Mouse (Mus musculus) kidney, adult 8-10 months (tissue): ENCODE measurements at regions not wholly inside any gene's neighbourhood (a gene's known extent, or its start where the extent isn't known, plus 50 kb on each side); places are given as distances from the start of the nearest gene placed in this dataset.

Source experiments
- DNase-seq, 2 experiments: peaks; one replicate each; pipeline ENCODE4 v3.0.0; 2022

DNA sequence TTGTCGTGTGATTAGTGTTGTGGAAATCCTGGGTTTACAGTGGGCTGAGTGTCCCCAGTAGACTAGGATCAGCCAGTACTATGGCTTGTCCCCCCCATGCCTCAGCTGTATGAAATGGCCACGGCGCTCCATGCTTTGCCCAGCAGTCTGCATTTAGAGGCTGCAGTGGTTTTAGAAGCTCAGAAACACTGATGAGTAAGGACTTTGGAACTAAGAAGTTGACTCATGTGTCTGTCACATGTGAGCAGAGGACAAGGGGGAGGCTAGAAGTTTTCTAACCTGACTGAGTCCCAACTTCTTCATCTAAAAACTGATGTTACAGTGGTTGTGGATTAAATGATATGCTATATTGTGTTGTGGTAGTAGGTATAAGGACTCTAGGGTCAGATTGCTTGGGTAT lies 371.5 kb downstream of the Bckdhb start:
- DNase-seq, result no peak

DNA sequence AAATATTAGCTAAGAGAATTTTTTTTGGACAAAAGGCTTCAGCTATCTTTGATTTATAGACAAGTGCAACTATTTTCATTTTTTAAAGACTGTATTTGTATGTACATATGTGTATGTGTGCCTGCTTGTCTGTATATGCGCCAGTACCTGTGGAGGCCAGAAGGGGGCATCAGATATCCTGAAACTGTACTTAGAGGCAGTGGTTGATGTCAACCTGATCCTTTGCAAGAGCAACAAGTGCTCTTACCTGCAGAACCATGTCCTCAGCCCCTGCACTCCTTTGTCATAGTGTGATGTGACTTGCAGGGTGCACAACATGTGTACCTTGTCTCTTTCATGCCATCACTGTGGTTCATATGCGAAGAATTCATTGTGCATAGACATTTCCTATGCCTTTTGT lies 379.5 kb downstream of the Bckdhb start:
- peak in 1 of 2 experiments; percentile 10 for DNase-seq

DNA sequence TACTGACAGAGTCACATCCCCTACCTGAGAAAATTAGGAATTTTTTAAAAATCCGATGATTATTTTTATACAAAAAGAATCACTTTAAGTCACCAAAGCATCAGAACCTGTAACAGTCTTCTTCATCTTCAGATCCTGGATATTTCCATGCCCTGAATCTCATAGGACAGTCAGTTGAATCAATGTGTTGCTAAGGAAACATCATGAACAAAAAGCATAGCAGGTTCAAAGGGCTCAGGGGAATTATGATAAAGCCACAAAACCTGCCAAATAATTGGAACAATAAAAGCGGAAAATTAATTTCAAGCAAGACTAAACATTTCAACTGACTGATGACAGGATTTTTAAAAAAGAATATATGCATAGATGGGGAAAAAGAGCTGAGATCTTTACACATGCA lies 393.9 kb downstream of the Bckdhb start:
- no peak for DNase-seq

DNA sequence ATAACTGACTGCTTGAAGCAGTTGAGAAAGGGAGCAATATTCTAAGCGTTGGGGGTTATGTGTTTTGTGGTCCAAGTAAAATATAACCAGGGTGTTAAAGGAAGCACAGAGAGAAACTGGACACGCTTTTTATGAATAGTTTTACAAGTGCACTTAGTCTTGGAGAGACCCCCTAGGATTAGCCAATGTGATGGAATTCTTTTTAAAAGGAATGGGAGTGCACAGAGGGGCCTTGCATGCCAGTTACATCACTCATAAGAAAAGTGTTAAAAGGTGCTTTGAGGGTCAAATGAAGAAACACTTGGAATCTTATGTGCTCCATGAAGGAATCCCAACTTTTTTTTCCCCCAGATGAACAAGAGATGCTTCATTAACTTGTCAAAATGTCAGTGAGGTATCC lies 394.4 kb downstream of the Bckdhb start:
- no peak for DNase-seq

DNA sequence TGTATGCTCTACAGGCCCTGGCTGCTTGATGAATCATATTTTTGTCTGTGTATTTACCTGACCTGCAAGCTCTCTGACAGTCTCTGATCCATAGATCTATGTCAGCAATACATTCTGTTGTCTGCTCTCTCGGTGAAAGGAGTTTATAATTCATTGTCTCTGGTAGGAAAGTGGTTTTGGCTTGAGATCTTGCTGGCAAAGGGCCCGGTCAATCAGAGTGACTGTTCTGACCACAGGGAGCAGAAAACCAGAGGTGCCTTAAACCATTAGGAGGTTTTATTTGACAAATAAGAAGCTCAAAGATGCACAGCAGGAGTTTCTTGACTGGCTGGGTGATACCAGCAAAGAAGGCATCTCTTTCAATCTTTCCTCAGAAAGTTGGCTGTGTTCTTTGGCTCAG lies 398.2 kb downstream of the Bckdhb start:
- no peak for DNase-seq

DNA sequence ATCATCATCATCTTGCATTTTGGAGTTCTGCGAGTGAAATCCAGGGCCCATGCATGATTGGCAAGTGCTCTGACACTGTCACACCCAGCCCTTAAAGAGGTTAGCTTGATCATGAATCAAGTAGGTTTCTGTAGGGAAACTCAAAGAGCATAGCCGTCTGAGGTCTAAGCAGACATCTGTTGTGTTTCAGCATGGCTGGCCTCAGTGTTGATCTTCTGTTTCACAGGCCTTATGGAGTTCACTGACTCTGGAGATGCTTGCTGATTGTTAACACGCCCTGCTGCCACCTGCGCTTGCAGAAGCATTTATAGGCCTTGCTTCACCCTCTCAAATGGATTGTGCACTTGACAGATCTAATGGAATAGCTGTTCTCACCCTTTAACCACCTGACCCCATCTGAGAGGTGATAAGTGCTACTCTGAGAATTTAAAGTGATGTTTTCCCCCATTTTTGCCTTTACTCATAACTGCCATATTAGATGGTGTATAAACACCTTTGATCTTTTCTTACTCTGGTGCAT lies 406.2 kb downstream of the Bckdhb start:
- DNase-seq, result no peak

DNA sequence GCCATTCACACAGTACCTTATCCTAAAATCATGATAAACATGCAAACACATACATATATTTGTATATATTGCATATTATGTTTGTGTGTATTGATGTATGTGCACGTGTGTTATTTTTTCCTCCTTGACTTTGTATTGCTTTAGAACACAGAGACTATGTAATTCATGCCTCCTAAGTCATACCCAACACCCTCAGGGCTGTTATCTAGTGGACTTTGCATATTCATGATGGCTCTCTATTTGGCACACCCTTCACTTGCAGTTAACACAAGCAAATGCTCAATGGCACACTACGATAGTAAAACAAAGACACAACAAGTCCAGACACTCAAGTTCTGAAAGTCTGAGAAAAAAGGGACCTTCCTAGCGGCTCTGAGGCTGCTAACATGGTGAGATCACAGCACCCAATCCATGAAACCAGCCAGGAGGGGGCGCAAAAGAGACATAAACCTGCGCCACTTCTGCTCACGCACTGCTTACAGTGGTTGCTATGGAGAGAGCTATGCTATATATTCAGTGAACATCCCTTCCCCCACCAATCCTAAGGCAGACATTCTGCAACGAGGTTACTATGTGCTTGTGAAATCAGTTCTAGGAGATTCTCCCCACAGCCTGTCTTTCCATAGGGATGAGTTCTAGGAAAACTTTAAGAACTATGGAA lies 418.6 kb downstream of the Bckdhb start:
- peak; percentile 15 to 75 for DNase-seq

DNA sequence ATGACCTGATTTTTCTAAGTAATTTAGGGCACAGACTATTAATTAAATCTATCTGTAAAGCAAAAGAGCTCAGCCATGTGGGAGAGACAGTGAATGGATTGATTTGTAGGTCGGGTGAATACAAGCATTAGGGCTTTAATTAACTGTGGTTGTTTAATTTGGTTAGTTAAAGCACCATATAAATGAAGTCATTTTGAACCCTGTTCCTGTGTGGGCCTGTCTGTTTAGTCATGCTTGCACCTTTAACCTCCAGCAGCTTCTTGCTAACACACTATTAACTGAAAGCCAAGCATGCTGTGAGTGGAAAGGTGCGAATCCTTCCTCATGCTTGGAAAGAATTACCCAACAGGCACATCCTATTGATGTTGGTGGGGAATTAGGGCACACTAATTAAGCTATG lies 425.3 kb downstream of the Bckdhb start:
- DNase-seq, result no peak

DNA sequence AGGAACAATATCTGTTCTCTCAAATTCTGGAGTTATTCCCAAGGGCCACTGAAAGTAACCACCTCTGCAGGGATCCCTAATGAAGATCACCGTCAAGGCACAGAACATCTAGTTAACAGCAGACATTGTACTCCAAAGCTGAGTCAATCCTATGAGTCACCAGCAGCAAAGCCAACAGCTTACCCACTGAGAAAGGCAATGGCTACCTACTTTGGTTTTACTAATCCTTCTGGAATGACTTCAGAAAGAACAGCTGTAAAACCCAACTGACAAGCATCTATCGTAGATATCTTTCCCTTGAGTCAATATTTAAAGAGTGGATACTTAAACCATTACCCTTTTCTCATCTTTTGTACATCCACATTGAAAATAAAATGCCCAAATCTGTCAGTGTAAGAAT lies 429.5 kb downstream of the Bckdhb start:
- no peak for DNase-seq

DNA sequence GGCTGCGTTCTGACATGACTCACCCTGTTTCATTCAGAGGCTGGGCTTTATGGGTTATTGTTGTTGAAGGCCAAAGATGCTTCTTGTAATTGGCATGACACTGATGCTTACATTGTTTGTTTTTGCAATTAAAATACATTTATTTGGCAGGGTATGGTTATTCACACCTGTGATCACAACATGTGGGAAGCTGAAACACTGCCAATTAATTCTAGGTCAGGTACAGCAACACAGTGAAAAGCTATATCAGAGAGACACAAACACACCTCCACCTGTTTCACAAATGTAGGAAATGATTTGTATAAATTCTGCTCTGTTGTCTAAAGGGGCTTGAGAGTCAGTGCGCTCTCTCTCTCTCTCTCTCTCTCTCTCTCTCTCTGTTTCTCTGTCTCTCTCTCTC lies 431.2 kb downstream of the Bckdhb start:
- DNase-seq, result no peak

DNA sequence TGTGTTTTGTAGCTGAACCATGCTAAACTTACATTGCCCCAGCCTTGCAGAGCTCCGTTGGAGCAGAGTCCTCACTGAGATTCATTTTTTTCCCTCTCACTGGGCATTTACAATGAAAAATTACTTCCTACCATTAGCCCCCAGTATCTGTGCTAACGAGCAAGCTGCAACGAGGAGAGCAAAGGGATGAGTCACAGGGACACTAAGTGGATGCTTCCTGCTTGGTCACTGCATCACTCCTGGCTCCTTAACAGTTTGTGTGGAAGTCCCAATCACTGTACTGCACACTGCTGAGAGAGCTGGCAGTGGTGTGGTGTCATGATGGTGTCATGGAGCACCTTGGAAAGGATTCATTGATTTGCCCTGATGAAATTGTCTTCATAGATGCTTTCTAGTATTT lies 434.9 kb downstream of the Bckdhb start:
- no peak for DNase-seq

DNA sequence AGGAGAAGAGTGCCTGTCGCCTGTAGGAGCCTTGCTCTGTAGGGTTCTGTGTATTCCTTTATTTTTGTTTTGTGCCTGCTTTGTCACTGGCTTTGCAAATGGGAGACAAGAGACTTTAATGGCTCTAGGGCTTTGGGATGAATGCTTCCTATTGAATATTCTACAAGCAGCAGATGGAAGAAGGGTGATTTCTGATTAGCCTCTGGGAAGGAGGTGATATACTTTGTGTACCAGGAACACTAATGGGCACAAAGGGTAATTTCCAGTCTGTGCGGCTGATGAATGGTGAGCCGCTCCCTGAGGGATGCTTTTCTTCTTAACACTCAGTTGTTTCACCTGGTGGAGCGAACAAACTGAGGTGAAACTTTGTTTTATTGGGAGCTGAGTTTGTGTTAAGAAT lies 435.5 kb downstream of the Bckdhb start:
- no peak for DNase-seq

DNA sequence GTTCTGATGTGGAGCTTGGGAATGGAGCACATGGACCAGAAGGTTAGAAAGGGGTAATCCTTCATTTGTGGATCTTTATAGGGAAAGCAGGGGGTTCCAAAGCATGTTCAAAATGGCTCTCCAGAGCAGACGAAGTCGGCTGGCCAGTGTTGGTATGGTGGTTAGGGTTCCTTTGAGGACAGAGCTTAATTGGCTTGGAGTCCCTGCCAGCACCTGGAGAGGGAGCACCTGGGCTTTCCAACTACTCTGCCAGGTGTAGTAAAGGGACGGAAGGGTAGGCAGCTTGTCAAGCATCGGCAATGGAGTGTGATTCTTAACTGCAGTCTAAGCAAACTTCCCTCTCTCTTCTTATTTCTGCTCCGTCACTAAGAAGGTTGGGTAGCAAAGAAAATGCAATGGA lies 438.5 kb downstream of the Bckdhb start:
- no peak for DNase-seq

DNA sequence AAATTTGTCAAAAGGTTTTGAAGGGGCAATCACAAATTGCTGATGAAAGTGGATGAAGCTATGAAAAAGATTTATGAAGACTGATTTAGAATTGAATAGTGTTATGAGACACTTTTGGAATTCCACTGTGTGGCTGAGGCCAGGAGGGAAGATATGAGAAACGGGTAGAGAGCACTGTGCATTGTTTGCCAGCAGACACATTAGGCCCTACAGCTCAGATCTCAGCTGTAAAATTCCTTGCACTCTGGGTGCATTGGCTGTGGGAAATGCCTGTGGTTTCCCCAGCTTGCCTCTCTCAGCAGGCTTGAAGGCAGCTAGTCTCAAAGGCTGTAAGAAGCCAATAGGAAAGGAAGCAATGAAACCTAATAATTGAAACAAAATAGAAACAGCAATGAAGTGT lies 444.3 kb downstream of the Bckdhb start:
- no peak for DNase-seq

DNA sequence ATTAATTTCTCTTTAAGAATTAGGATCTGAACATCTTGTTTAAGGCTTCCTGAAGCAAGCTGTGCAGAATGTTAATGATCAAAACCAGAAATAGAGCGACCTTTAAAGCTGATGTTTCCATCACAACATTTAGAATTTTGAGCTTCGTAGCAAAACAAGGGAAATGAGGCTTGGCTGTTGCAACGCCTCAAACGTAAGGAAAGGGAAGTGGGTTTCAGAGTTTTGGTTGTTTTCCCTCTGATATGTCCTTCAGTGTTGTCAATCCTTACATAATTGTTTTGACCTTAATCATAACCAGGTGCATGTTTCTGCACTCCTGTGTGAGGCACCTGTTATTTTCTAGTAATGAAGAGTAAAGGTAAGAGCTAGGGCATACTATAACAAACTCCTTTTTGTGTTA lies 445.3 kb downstream of the Bckdhb start:
- no peak for DNase-seq

DNA sequence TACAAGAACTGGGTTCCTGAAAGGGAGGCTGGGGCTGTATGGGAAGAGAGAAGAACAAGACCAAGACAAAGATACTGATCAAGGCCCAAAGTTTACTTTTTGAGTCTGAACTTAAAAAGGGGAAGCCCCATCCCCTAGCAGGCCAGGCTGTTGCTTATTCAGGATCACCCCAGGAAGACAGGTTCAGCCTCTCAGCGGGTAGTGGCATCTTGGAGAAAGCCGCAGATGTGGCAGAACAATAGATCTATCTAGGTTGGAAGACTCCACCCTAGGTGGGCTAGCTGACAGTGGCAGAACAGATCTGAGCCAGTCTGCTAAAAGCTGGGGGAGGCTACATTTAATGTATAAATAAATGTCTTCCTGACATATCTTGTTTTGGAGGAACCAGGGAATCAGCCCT lies 450.8 kb downstream of the Bckdhb start:
- DNase-seq, result no peak

DNA sequence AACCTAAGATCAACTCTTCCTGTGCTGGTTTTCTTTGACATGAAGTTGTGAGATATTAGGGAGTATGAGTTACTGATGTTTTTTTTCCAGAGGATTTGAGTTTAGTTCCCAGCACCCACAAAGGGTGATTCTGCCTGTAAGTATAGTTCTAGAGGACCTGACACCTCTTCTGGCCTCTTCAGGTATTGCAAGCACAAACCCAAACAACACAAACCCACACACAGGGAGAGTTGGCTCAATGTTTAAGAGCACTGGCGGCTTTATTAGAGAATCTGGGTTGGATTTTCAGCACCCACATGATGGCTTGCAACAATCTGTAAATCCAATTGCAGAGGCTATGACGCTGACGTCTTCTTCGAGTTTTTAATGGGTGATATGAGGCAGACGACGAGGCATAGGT lies 451.7 kb downstream of the Bckdhb start:
- no peak for DNase-seq

DNA sequence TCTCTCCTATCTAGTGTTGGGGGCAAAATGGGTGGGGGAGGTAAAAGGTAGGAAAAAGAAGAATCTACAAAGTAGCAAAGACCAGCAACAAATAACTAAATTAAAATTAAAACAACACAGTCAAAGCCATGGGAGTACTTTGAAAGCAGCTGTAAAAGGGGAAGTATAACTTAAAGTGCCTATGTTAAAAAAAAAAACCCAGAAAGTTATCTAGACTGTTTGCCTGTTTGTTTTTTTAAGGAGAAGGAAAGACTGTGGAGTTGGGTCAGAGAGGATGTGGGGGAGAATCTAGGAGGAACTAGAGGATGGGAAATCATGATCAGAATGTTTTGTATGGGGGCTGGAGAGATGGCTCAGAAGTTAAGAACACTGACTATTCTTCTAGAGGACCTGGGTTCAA lies 457.0 kb downstream of the Bckdhb start:
- DNase-seq, result no peak

DNA sequence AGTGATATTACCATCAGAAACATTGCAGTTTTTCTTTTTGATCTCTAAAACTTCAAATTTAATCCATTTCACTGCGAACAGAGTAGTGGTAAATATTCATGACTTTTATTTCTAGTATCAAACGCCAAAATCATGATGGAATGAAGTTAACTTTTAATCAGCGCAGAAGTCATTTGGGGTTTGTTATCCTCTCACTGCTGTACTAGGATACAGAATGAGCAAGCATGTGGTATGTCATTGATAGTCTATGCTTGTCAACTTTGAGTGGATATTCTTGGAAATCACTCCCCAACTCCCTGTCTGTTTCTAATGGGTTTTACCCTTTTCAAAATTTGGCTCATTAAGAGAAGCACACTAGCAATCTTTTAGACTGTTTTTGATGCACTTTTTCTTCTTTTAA lies 464.9 kb downstream of the Bckdhb start:
- DNase-seq, result no peak

DNA sequence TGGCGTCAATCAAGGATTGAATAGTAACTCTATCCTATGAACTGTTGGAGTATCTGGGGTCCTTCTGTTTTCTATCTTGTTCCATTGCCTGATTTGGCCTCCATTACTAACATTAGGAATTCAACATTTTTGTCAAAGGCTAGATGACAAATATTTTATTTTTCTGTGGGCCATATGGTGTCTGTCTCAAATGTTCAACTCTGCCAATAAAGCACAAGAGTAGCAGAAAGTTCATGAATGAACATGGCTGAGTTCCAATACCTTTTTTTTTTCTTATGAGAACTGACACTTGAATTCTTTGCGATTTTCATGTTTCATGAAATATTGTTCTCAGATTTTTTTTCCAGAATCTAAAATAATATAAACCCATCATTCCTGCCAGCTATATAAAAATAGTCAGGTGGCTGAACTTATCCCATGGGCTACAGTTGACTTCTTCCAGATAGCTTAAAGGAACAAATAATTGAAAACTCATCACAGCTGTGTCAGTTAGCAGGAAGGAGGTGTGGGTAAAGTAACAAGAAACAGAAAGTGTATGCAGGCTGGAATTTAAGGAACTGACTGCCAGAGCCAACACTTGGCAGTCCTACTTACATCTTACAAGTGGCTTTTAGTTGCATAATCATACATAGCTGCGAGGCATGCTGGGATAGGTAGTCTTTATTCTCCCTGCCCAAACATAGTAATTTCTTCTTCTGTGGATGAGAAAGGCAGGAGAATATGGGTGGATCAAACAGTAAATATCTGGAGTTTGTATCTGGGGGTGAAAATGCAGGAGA lies 469.8 kb downstream of the Bckdhb start:
- DNase-seq, result peak in 1 of 2 experiments; percentile 1

DNA sequence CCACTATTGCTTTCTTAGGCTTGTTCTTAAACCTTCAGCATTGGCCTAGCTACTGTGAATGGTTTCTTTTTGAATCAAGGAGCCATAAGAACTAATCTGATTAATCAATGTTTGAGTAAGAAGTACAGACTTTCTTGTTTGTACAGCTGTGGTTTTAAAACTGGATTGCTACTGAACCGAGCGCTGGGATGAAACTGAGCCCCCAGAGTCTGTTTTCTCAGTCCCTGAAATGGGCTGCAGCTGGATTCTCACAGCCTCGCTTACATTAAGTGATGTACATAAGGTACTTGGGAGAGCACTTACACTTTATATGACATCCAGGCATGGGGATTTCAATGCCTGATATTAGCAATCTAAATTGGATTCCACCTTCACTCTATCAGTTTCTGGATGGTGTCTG lies 474.5 kb downstream of the Bckdhb start:
- DNase-seq, result no peak

DNA sequence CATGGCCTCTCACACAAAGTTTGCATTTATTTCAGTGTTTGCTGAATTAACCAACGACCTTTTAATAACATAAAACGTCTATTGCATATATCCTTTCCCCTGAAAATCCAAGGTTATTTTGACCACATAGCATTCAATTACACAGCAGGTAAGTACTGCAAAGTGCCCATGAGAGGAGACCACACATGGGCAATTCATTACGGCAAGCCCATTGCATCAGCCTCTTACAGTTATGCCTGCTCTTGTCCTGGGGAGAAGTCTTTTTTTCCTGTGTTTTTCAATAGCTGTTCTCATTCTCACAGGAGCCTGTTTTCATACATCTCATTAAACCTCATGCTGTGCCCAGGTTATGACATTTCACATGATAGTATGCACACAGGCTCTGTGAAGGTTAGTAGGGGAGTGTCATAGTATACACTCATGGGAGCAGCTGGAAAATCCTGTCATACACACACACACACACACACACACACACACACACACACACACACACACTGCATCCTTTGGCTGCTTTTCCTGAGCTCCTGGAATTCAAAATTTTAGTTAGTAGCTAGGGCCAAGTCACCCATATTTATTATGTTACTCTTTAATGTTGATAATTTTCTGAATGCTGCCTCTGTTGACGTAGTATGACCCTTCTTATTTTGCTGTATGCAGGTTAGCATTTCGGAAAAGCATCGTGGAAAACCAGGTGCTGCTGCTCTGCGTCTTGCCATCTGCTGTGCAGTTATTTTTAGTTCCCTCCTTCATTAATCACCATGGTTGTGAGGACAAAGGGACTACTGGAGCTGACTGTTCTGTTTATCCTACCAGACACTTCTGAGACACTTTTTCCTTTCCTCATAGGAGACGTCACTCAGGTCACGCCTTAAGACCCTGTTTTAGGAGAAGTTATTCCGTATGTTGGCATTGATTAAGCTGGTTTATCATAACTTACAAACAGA lies 483.6 kb downstream of the Bckdhb start:
- DNase-seq, result no peak
